Mouse (Mus musculus) cerebellum, adult 11 months (tissue): ENCODE measurements at regions not wholly inside any gene's neighbourhood (a gene's known extent, or its start where the extent isn't known, plus 50 kb on each side); places are given as distances from the start of the nearest gene placed in this dataset.
"Not testable (repeated sequence)": the region's sequence is repeated elsewhere in the genome, so short reads cannot be mapped to it uniquely, and the experiment has no call there.

Source experiments
- DNase-seq: peaks from one replicate; pipeline ENCODE4 v3.0.0; 2022

DNA sequence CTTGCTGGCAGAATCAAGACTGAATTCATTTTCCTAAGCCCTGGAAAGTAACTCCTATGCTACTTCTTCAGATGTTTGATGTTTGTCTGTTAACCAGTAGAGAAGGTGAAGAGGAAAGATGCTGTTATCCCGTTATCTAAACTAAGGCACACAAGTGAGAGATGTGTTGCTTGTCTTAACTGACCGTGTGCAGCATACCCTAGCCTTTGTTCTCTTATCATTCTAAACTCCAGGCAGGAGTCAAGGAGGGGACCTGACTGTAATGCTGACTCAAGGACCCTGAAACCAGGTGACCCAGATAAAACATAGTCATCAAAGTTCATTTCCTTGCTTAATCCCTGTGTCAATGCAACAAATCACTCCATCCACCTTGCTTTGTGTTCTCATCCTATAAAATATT, 136.7 kb downstream of the Car2 start:
- no peak for DNase-seq

DNA sequence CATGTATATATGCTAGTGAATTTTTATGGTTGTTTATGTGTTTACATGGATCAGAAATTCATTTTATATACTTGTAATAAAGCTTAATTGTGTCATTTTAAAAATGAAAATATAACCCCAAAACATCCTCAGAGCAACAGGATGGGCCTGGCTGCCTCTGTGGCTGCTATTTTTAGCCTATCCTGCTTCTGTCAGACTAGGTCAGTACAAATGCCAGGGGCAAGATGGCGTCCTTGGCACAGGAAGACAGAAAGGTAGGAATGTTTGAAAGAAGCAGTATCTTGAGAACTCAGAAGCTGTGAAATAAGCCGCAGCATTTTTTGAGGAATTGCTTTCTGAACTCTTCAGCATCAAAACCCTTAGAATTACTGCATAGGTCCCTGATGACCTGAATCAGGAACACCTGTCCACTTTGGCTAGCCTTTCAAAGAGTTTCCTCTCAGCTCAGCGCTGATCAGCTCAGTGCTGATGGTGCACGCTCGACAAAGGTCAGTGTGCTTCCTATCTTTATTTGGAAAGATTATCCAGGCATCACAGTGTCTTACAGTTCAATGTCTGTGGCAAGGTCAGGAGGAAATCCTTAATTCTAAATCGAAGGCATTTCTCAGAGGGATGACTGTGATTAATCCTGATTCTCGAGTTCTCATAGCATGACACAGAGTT, 154.9 kb downstream of the Car2 start:
- peak; percentile 8 for DNase-seq

DNA sequence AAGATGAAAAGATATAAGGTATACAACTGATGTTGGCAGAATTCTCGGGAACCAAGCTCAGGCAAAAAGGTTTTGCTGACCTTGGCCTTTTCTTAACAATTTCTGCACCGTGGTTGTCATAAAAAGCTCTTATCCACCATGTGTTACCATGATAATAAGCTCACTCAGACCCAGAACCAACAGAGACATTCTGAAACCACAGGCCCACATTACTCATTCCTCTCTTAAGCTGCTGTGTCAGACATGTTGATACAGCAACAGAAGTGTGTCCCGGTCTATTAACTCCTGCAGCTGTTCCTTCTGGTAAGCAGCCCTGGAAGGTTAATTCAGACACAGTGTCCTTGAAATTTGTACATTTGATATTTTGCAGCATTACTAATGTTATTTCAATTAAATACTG, 167.9 kb downstream of the Car2 start:
- DNase-seq, result no peak

DNA sequence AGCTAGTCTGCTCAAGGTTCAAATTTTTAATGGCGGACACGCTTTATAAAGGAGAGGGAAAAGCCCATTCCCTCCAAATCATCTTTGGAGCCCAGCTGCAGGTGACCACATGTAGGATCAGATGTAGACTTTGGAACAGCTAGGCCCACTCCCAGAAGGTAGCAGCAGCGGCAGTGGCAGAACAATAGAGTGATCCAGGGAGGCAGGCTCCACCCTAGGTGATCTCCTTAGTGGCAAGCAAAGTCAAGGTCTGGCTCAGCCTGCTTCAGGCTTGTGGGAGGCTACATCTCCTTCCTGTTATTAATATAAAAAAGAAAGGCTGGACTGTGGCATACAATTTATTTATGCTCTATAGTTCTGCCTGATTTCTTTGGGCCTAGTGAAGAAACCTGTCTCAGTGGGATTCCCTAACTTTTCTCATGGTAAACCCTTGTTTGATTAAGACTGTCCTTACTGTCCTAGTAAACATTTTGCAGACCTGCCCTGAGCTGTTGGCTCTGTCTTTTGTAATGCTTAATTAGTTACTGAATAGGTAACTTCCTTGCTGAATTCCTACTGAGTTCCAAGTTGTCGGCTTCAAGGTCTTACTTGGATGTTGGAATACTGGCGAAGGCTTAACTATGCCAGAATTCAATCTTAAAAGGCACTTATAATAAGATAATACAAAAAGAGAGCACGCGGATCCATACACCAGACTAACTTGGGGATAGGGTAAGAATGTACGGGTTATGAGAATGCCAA, 169.6 kb downstream of the Car2 start:
- not testable (repeated sequence) for DNase-seq

DNA sequence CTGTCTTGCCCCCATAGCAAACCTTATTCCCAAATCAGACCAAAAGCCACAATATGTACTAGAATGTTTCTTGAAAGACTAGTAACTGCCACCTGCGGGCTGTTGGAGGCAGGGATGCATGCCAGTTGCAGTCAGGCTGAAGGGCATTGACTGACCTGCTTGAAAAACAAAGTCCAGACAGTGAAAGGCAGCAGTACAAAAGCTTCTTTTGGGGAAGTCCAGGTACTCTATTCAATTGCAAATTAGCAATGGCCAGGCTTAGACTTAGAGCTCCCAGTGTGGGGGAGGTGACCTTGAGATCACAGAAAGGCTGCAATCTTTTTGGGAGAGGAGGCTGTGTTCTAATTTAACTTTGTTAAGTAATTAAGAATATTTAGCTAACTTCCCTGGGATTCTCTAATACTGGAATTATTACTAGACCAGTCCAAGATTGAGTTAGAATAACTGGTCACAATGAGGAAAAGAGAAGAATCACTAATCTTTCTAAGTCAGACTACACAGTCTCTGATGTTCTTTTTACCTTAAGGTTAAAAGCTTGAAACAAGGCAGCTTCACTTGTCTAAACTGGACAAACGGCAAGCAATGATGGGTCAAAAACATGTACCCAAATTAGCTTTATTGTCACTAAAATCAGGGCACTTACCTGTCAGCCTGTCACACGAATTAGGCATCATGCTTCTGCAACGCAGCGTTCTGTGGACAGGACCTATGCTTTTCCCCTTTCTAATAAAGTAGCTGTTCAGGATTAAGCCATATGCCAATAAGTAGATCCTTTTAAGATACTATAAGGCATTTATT, 170.9 kb downstream of the Car2 start:
- not testable (repeated sequence) for DNase-seq

DNA sequence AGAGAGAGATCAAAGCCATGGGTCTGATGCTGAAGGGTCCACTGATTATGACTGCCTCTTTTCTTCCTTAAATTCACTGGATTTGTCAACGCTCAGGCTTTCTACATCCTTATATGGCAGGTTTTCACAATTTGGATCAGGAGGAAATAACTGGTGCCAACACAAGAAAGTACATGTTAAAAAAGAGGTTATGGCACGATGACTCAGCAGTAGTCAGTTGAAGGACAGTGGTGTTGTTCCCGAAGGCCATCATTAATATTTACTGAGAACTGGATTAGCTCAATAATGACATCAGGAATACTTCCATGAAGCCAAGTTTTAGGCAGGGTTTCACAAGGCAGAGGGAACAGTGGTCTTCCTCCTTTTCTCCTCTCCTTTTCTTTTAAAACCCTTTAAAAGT, 179.6 kb downstream of the Car2 start:
- no peak for DNase-seq

DNA sequence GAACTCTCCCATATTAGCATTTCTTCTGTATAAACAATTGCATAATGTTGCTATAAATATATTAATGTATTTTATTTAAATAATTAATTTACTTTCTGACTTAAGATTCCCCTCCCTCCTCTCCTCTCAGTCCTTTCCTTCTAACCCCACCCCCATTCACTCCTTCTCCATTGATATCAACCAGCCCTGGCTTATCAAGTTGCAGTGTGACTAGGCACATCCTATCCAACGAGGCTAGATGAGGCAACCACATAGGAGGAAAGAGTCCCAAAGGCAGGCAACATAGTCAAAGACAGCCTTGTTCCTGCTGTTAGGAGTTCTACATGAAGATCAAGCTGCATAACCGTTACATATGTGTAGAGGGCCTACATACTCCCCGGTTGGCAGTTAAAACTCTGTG, 182.2 kb downstream of the Car2 start:
- DNase-seq, result no peak

DNA sequence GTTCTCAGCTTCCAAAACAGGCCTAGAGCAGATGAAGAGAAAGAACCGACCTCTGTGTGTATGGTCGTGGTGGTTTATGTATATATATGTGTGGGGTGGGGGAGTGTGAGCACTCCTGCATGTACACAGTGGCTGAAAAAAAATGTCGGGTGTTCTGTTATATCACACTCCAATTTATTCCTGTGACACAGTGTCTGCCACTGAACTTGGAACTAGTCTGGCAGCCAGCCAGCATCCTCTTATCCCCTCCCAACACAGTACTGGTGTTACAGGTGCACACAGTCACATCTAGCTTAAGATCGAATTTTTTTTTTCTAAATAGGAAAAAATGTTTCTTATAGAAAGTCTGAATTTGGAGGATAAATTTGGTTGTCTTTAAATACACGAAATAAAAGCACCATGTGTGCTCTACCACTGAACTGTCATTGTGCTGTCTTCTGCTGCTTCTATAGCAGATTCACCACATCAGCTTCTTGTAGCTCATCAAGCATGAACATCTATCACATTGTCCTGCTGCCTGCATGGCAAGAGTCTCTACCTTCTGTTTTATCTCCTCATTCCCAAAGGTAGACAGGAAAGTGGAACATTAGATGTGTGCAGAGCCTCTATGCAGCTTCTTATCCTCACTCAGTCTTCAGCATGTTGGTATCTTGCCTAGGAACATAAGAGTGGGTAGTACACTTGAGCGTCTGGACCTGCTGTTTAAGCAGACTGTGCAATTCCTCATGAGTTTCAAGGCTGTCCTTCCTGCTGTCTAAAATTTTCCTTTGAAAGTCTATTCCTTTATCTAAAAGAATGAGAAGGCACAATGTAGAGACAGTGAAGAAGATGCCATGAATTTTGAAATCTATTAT, 185.2 kb downstream of the Car2 start:
- no peak for DNase-seq

DNA sequence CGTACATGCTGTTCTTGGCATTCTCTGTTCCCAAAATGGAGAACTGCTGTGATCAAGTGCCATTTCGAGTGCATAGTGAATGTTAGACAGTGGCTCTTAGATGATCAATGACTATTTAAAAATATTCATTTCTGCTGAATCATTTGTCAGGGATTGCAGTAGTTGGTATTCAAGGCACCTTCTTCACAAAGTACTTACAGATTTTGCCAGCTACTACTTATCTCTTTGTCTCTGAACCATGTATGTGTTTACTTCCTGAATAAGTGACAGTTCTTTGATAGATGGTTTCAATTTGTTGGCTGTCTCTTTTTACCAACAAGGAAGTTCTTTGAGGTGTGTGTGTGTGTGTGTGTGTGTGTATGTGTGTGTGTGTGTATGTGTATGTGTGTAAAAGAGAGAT, 187.3 kb downstream of the Car2 start:
- DNase-seq, result no peak

DNA sequence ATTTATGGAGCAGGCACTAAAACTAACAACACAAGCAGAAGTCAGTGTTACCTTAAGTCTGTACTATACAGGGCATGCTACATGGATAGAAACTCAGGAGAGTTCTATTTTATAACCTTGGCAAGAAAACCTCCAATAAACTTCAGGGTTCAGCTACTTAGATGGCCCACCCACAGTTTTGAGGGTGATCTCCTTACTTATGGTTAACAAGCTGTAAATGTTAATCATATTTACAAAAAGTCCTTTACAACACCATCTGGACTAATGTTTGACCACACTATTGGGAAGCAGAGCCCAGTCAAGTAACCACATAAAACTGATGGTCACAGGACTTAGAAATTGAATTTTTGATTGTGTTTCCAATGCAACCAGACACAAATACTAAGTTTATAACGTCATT, 187.8 kb downstream of the Car2 start:
- DNase-seq, result no peak

DNA sequence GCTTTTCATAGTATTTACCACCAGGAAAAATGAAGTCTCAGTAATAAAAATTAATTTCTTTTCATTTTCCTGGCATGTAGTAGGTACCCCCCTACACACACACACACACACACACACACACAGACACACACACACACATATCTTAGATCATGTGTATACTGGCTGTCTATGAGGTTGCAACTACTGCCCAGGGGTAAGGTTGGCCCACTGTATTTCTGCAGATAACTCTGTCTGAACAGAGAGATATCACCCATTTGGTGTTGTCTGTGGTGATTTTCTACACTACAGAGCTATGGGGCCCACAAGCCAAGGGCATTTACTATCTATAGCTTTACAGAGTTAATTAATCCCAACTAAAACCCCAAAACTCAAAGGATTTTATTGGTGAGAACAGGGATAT, 188.9 kb downstream of the Car2 start:
- no peak for DNase-seq

DNA sequence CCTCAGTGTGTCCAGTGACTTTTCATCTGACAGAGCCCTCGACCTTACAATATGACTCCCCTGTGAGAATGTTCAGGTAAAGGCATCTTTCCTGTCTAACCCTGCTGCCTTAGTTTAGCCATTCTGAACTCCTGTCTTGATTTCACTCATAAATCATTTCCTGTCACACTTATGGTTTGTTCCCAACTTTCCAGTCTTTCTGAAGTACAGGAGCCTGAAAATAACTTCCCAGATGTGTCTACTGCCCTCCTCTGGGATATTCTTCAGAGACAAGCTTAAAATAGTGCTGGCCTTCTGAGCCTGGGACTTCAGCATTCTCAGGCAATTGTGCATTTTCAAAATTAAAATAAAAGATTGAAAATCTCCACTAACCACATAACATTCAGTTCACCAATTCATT, 204.1 kb downstream of the Car2 start:
- DNase-seq, result no peak

DNA sequence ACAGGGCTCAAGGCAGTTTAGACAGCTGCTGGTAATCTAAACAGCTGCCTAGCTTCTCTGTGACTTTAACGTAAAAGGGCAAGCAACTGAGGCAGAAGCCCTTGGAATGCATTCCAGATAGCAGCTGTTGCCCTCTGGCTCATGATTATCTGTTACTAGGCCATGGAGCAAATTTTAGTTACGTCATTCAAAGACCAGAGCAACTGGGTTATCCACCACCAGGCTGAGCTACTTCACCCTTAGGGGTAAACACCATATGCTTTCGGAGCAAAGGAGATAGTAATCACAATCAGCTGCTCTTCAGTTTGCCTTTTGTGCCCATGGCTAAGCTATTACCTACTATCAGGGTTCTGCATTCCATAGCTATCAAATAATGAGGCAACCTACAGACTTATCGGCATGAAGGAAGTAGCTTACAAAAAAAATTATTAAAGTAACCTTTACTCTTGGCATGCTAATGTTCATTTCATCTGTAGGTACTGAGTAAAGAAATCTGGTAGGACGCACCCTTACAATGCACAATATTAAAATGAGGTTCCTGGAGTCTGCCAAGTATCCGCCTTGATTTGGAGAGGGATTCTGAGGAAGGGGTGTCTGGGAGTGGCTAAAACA, 212.2 kb downstream of the Car2 start:
- no peak for DNase-seq

DNA sequence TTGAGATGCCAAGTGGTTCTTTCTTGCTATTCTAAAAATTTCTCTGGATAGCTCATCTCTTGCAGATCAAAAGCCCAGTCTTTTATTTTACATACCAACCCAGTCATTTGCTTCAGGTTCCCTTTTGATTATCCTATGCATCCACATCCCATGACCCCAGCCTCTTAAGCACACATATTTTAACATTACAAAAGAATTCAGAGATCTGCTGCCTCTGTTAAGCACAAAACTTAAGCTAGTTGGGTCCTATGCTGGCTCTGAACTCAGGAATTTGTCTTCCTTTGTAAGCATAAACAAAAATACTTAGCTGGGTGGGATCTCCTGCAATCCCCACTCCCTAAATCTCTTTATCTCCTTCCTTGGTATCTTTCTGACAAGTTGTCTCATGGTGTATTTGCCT, 212.9 kb downstream of the Car2 start:
- no peak for DNase-seq

DNA sequence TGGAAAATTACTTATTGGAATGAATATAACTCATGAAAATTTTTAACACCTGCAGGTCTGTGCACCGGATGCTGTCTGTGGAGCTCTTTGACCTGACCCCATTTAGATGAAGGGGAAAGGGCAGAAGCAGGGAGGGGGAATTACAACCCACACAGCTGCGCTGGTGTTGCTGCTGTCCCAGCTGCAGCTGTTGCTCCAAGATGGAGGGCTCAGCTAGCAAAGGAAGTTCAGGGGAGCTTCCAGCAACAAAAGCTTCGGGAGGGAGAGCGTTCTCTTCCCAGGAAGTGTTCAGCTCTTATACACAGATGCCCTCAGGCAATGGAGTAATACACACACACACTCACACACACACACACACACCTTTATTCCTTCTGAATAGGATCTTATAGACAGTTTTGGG, 219.6 kb downstream of the Car2 start:
- no peak for DNase-seq

DNA sequence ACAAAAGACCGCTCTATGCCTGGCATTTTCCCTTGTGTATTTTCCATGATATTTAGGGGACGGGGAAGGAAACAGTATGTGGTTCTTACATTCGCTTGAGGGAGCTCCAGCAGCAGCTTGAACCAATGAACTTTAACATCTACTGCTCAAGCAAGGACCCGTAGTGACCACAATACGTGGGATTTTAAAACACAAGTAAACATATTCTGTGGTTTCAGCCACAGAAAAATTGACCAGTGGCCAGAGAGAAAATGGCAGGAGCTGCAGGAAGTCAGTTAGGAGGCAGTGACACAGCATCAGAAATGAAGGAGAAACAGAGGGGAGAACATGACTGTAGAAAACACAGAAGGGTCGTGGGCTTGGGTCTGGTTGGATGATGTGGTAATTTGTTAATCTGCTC, 220.2 kb downstream of the Car2 start:
- DNase-seq, result no peak

DNA sequence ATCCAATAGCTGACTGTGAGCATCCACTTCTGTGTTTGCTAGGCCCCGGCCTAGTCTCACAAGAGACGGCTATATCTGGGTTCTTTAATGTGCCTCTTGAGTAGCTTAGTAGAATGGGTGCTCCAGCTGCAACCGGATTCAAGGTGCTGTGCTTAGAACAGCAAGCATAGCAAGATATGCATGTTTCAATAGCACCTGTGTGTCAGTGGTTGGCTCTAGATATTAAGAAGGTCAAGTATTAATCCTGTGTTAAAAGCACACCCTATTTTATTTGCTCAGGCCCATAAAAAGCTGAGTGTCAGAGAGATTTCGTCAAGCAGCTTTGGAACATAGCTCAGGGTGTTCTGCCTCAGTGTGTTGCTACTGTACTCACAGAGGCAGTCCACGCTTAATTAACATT, 221.2 kb downstream of the Car2 start:
- DNase-seq, result no peak

DNA sequence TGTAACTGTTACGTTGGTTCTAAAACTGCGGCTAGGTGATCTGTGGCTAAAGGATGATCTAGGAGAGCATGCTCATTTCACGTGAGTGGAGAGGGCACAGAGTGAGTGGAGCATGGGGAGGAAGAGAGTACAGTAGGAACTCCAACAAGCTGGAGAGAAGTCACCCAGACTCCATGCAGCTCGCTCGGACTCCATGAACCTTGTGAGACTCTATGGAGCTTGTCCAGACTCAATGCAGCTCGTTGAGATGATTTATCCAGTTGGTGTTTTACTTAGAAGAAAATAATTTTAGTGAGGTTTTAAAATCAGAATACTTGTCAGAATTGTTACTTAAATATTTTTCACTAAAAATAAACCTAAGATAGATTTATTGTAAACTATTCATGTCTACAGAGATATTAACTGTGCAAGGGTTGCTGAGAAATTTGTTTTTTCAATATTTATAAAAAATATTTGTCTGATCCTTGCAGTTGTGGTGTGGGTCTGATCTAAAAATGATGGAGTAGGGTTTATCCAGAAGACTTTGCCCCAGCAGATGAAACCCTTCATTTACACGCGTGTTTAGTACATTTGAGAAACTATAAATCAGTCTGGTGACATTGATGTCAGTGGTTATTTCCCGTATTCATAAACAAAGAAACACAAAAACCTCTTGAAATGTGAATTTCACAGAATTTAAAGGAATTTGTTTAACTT, 222.3 kb downstream of the Car2 start:
- DNase-seq, result no peak

DNA sequence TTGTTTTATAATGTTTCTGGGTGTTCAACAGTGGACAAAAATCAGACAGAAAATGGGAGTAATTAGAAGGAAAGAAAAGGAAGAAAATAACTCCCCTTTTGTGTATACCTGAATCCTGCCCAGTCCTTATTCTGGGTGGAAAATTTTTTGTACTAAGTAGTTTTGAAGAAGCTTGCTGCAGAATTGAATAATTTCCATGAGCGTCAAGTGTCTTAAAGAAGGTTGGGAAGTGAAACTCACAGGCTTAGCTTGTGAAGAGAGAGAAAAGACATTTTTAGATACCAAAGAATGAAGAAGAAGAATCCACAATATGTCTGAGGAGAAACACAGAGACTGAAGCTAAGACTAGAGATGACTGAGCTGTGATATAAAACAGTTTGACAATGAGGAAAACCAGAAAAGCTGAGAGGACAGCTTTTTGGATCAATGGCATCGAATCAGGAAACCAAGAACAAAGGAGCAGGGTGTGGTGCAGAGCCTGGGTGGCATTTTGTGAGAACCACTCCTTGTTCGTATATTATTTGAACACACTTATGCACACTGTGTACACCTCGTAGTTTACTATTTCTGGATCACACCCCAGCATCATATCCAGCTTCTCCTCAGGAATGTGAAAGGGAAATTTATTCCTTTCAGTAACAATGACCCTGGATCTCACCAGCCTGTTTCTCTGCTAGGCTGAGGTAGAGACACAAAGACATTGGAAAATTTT, 221.9 kb downstream of the Gm9733 start:
- DNase-seq, result no peak

DNA sequence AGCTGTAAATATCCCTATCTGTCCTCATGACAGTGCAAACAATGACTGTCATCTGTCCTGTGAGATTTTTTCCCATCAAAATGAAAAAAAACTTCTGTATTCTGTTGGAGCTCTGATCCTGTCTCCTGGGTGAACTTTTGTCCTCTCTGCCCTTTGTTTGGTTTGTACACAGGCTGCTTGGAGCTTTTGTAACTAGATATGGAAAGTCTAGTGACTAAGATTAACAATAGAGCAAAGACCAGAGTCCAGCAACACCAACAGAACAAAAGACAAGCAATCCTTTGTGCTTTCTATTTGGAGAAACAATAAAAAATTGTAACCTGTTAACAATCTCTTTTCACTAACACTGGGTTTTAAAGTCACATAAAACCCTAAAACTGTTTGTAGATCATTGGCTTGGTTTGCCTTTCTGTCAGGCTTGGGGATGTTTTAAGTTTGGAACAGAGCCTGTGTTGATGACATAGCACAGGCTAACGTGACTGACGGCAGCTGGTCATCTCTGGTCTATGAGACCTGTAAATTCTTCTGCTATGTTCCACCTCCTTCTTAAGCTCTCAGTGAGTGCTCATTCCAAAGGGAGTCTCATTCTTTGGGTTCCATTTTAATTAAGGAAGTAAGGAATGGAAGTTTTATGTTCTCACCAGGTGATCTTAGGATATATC, 219.8 kb downstream of the Gm9733 start:
- DNase-seq, result no peak
